Mouse (Mus musculus): Measurements from ENCODE around the gene Coro6.

DNA sequence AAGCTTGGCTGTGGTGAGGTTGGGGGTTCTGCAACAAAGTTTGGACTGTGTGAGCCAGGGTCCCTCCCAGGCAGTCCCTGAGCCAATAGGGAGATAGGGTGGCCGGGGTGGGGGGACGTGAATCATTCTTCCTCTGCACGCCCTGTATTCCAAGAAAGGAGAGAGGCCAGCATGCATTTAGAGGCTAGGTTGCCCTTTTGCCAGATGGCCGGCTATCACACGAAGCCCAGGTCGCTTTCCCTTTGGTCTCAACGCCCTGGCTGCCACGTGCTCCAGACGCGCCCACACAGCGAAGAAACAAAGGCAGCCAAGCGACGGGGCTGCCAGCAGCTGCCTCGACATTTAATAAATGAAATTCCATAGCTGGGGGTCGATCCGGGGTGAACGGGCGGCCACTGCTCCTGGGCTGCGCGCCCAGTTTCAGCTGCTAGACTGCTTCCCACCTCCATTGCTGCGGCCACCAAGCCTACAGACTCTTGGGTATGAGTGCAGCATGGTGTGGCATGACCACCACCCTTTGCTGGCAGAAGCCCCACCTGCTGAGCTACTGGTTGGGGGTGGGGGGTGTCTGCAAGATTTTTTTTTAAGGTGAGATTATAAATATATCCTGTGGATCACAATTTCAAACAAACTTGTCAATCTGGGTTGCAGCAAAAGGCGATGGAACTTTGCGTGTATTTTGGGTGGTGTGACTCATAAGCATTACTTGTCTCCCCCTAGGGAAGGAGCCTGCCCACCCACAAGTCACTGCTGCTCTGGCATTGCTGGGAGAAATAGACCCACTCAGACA lies 29.5 kb downstream of the Coro6 start:
- no peak for TF ChIP-seq CTCF (IDR thresholded peaks at IDR 0.05)
- peak; percentile 13; the same call in 1 of the 2 replicates for TF ChIP-seq EP300 (IDR thresholded peaks at IDR 0.05)
